Mouse (Mus musculus): Measurements from ENCODE around the gene Arsb. TPM values are rescaled to one million over a fixed set of nuclear protein-coding genes. Genes with fewer than 3 reads are reported as not detected.

Arsb gene
- polyA plus RNA-seq, 1 experiment from 2014 or later = 10.8 TPM

DNA sequence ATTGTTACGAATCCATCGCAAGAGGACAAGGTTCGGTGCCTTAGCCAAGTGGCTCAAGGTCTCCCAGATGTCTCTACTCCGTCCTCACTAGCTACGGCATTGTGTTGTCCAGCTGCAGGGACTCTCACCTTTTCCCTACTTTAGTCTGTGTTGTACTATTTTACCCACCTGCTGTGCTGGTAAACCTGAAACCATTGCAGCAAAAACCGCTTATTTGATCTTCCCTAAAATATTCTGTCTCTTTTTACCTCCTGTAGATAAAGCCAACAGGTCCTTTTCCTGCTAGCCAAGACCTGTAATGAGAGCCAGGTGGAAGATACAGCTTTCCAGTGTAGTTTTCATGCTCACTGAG is 58.8 kb downstream of the Arsb start:
- WGBS = 93% methylated on average over 6 of the region's 6 CpGs
- Histone ChIP-seq H3K4me1 (ENCODE audit: control insufficient read depth, insufficient read depth, low read length) (no peaks in the 10 kb centered on the region), H3K9me3 (ENCODE audit: control insufficient read depth, low read length) (no peaks in the 10 kb centered on the region), H3K27ac (ENCODE audit: low read depth, low read length) (no peak overlapping the region), H3K4me2 (no peak overlapping the region), H3K4me3 (ENCODE audit: low read depth, low read length) (no peak overlapping the region), H3K9ac (ENCODE audit: low read length) (no peak overlapping the region), H3K36me3 (ENCODE audit: control insufficient read depth, insufficient read depth, low read length) (no peaks in the 10 kb centered on the region), H3K27me3 (ENCODE audit: control insufficient read depth, insufficient read depth, low read length) (no peaks in the 10 kb centered on the region)
- DNase-seq (ENCODE audit: low spot score, missing footprints) (peak; percentile 81), ATAC-seq (ENCODE audit: low FRiP score) (no peak)

DNA sequence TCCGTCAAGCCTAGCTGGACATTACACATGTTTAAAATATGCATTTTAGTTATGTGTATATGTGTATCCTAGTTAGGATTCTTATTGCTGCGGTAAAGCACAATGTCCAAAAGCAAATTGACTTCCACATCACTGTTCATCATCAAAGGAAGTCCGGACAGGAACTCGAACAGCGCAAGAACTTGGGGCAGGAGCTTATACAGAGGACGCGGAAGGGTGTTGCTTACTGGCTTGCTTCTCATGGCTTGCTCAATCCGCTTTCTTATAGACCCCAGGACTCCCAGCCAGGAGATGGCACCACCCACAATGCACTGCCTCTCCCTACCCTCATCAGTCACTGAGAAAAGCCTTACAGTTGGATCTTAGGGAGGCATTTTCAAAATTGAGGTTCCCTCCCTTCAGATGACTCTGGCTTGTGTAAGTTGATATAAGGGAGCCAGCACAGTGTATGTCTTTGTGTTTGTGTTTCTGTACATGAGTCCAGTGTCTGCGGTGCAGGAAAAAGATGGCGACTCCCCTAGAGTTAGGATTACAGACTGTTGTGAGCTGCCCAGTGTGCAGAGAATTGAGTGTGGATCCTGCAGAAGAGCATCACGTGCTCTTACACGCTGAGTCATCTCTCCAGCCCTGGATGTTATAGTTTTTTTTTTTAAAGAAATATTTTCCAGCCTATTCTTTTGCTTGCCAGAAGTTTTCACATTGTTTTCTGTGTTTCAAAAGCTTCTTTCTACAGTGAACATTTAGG is 66.2 kb downstream of the Arsb start:
- ATAC-seq (ENCODE audit: low FRiP score) (no peak), DNase-seq (ENCODE audit: low spot score, missing footprints) (no peak)
- Histone ChIP-seq H3K9me3 (ENCODE audit: control insufficient read depth, low read length) (no peaks in the 10 kb centered on the region), H3K27me3 (ENCODE audit: control insufficient read depth, insufficient read depth, low read length) (no peaks in the 10 kb centered on the region), H3K4me2 (no peak overlapping the region), H3K4me1 (ENCODE audit: control insufficient read depth, insufficient read depth, low read length) (peaks cover 21% of the 10 kb centered on the region), H3K36me3 (ENCODE audit: control insufficient read depth, insufficient read depth, low read length) (no peaks in the 10 kb centered on the region), H3K9ac (ENCODE audit: low read length) (no peak overlapping the region), H3K27ac (ENCODE audit: low read depth, low read length) (no peak overlapping the region), H3K4me3 (ENCODE audit: low read depth, low read length) (no peak overlapping the region)
- 88% methylated on average over 12 of the region's 12 CpGs for WGBS

DNA sequence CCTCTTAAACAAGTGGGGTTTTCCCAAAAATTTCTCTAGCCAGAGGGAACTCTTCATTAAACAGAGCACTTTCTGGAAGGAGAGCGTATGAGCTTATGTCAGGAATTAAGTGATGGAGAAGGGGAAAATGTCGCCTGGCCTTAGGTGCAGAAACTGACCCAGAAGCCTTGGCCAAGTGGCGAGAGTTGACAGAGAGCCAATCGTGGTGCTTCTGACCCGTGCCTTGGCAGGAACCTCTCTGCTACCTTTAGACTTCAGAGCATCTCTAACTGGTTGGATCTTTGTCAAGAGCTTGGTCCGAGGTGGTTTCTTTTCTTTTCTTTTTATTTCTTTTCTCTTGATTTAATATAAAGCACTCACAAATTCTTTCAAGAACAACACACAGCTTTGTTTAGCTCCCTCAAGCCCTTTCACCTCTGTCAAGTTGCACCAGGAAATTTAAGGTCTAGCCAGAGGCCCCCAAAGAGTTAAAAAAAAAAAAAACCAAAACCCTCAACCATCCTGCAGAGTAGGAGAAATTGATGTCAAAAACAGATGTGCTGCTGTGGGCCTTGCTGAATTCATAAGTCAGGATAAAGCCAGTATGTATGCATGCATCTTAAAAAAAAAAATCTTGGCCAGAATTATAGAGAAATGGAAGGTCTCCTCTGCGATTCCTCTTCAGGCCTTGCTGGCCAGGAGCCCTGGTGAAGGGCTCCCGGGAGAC is 67.2 kb downstream of the Arsb start:
- Histone ChIP-seq H3K4me2 (no peak overlapping the region), H3K9ac (ENCODE audit: low read length) (no peak overlapping the region; the same call in 1 of the 2 replicates), H3K27me3 (ENCODE audit: control insufficient read depth, insufficient read depth, low read length) (no peaks in the 10 kb centered on the region), H3K4me3 (ENCODE audit: low read depth, low read length) (no peak overlapping the region), H3K36me3 (ENCODE audit: control insufficient read depth, insufficient read depth, low read length) (no peaks in the 10 kb centered on the region), H3K27ac (ENCODE audit: low read depth, low read length) (peak overlapping the region; percentile 90), H3K9me3 (ENCODE audit: control insufficient read depth, low read length) (no peaks in the 10 kb centered on the region), H3K4me1 (ENCODE audit: control insufficient read depth, insufficient read depth, low read length) (peaks cover 21% of the 10 kb centered on the region)
- DNase-seq (ENCODE audit: low spot score, missing footprints) (no peak), ATAC-seq (ENCODE audit: low FRiP score) (peak; percentile 17; the same call in 1 of the 2 replicates)
- 58% methylated on average over 8 of the region's 8 CpGs for WGBS

DNA sequence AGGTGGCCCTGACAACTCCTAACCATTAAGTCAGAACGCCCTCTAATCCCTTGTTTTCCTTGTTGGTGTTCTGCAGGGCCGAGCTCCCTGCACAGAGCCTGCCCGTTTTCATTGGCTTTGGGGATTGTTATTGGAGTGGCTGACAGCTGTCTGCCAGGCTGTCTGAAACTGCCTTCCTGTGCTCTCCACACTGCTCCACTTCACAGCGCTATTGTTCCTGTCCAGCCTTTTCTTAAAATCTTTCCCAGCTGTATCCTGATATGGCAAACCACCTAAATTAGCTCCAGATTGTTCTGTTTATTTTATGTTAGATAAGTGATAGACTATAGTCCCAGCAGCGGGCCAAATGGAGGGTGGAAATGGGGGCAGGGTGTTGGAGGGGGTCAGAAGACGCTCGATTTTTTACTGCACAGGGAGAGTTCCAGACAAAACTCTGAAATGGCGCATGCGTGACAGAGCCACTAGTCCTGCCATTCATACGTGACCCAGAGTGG is 67.8 kb downstream of the Arsb start:
- Histone ChIP-seq H3K27ac (ENCODE audit: low read depth, low read length) (peak overlapping the region; percentile 90), H3K36me3 (ENCODE audit: control insufficient read depth, insufficient read depth, low read length) (no peaks in the 10 kb centered on the region), H3K9me3 (ENCODE audit: control insufficient read depth, low read length) (no peaks in the 10 kb centered on the region), H3K9ac (ENCODE audit: low read length) (no peak overlapping the region; the same call in 1 of the 2 replicates), H3K4me3 (ENCODE audit: low read depth, low read length) (no peak overlapping the region), H3K27me3 (ENCODE audit: control insufficient read depth, insufficient read depth, low read length) (no peaks in the 10 kb centered on the region), H3K4me2 (peak overlapping the region; percentile 3; the same call in 1 of the 2 replicates), H3K4me1 (ENCODE audit: control insufficient read depth, insufficient read depth, low read length) (peaks cover 21% of the 10 kb centered on the region)
- WGBS = 29% methylated on average over 10 of the region's 10 CpGs
- peak; percentile 95 for ATAC-seq (ENCODE audit: low FRiP score)
- DNase-seq (ENCODE audit: low spot score, missing footprints) = peak; percentile 91

DNA sequence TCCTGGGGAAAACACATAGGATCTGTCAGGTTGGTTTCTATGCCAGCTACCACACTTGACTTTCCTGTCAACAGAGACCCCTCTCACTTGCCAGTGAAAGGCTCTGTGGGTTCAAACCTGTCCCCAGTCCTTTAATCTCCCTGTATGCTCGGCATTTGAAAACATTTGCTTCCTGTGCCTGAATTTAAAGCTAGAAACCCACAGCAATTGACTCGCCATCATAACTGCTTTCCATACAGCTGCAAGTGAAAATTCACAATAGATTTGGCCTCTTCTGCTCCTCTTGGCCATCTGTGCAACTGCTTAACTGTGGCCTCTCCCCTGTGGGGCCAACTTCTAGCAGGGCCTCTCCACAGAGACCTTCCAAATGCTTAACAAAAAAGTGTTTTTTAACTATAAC is 68.3 kb downstream of the Arsb start:
- DNase-seq (ENCODE audit: low spot score, missing footprints) (peak; percentile 89), ATAC-seq (ENCODE audit: low FRiP score) (0 out of 2 replicates have a peak, but pooled peaks have one; percentile 47)
- no peaks in the 10 kb centered on the region for H3K36me3 ChIP-seq (ENCODE audit: control insufficient read depth, insufficient read depth, low read length)
- peak overlapping the region; percentile 90 for H3K27ac ChIP-seq (ENCODE audit: low read depth, low read length)
- 29% methylated on average over 2 of the region's 2 CpGs for WGBS
- H3K9ac ChIP-seq (ENCODE audit: low read length) = no peak overlapping the region
- no peaks in the 10 kb centered on the region for H3K27me3 ChIP-seq (ENCODE audit: control insufficient read depth, insufficient read depth, low read length)
- no peak overlapping the region for H3K4me2 ChIP-seq
- H3K4me1 ChIP-seq (ENCODE audit: control insufficient read depth, insufficient read depth, low read length) = peaks cover 21% of the 10 kb centered on the region
- H3K4me3 ChIP-seq (ENCODE audit: low read depth, low read length) = no peak overlapping the region
- H3K9me3 ChIP-seq (ENCODE audit: control insufficient read depth, low read length) = no peaks in the 10 kb centered on the region

DNA sequence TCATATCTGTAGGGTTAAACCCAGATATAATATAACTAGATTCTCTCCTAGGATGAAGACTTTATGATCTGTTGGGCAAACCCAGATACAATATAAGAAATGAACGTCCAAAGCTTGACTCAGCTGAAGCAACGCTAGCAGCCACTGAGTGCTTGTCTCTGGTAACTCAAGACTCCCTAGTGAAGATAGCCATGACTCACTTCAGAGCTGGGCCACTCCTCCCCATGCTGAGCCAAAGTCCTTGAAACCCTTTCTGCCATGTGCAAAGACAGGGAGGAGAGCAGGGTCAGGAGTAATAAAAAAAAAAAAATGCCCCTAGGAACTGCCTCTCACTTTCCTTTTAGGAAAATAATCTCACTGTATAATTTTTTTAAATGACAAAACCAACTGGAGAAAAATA is 68.7 kb downstream of the Arsb start:
- H3K27ac ChIP-seq (ENCODE audit: low read depth, low read length) = peak overlapping the region; percentile 90
- H3K9ac ChIP-seq (ENCODE audit: low read length) = no peak overlapping the region
- no peaks in the 10 kb centered on the region for H3K27me3 ChIP-seq (ENCODE audit: control insufficient read depth, insufficient read depth, low read length)
- DNase-seq (ENCODE audit: low spot score, missing footprints) (no peak), ATAC-seq (ENCODE audit: low FRiP score) (no peak)
- no peak overlapping the region for H3K4me2 ChIP-seq
- WGBS = 77% methylated on average over 2 of the region's 2 CpGs
- no peaks in the 10 kb centered on the region for H3K36me3 ChIP-seq (ENCODE audit: control insufficient read depth, insufficient read depth, low read length)
- H3K4me1 ChIP-seq (ENCODE audit: control insufficient read depth, insufficient read depth, low read length) = peaks cover 21% of the 10 kb centered on the region
- H3K4me3 ChIP-seq (ENCODE audit: low read depth, low read length) = no peak overlapping the region
- H3K9me3 ChIP-seq (ENCODE audit: control insufficient read depth, low read length) = no peaks in the 10 kb centered on the region

DNA sequence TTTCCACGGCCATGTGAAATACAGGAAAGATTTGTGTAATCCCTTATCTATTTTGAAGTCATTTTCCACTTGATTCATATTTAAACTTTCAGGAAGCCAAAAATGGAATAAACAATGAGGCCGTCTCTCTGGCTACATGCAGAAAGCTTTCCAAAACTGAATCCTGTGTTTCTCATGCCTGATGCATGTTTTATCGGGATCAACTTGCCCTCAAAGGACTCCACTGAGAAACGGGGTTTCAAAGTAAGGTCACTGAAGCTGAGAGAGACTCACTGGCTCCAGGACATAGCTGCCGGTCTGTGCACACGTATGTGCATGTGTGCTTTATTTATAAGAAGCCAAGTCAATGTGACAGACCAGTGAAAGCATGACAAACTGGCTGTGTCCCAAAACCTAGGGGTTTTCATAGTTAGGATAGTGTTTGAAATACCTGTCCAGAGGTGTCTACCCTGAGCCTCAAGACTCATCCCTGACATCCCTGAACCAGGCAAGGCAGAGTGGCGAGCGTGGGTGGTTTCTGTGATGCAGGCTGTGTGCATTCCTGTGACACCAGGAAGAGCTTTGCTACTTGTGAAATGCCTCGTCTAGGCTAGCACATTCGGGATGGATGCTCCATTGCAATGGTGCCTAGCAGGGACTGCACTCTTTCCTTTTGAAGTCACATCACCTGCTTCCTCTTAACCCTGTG is 75.5 kb downstream of the Arsb start:
- Histone ChIP-seq H3K36me3 (ENCODE audit: control insufficient read depth, insufficient read depth, low read length) (no peaks in the 10 kb centered on the region), H3K27ac (ENCODE audit: low read depth, low read length) (no peak overlapping the region), H3K4me1 (ENCODE audit: control insufficient read depth, insufficient read depth, low read length) (peaks cover 1% of the 10 kb centered on the region; the same call in 1 of the 2 replicates), H3K9ac (ENCODE audit: low read length) (no peak overlapping the region), H3K4me2 (no peak overlapping the region), H3K9me3 (ENCODE audit: control insufficient read depth, low read length) (no peaks in the 10 kb centered on the region), H3K4me3 (ENCODE audit: low read depth, low read length) (no peak overlapping the region), H3K27me3 (ENCODE audit: control insufficient read depth, insufficient read depth, low read length) (no peaks in the 10 kb centered on the region)
- 86% methylated on average over 10 of the region's 10 CpGs for WGBS
- DNase-seq (ENCODE audit: low spot score, missing footprints) (no peak), ATAC-seq (ENCODE audit: low FRiP score) (no peak)

DNA sequence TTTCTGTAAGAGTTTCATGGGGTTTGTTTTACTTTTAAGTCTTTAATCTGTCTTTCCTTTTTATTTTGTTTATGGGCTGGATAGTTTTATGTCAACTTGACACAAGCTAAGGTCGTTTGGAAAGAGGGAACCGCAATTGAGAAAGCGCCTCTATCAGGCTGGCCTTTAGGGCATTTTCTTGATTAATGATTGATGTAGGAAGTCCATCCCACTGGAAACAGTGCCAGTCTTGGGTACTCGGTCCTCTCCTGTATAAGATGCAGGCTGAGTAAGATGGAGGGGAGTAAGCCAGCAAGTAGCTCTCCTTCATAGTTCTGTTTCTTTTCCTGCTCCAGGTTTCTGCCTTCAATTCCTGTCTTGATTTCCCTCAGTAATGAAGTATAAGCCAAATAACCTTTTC is 76.2 kb downstream of the Arsb start:
- Histone ChIP-seq H3K9ac (ENCODE audit: low read length) (no peak overlapping the region), H3K36me3 (ENCODE audit: control insufficient read depth, insufficient read depth, low read length) (no peaks in the 10 kb centered on the region), H3K4me3 (ENCODE audit: low read depth, low read length) (no peak overlapping the region), H3K9me3 (ENCODE audit: control insufficient read depth, low read length) (no peaks in the 10 kb centered on the region), H3K4me1 (ENCODE audit: control insufficient read depth, insufficient read depth, low read length) (peaks cover 3% of the 10 kb centered on the region; the same call in 1 of the 2 replicates), H3K27me3 (ENCODE audit: control insufficient read depth, insufficient read depth, low read length) (no peaks in the 10 kb centered on the region), H3K4me2 (no peak overlapping the region), H3K27ac (ENCODE audit: low read depth, low read length) (no peak overlapping the region)
- DNase-seq (ENCODE audit: low spot score, missing footprints) (no peak), ATAC-seq (ENCODE audit: low FRiP score) (no peak)
- 84% methylated on average over 4 of the region's 4 CpGs for WGBS

DNA sequence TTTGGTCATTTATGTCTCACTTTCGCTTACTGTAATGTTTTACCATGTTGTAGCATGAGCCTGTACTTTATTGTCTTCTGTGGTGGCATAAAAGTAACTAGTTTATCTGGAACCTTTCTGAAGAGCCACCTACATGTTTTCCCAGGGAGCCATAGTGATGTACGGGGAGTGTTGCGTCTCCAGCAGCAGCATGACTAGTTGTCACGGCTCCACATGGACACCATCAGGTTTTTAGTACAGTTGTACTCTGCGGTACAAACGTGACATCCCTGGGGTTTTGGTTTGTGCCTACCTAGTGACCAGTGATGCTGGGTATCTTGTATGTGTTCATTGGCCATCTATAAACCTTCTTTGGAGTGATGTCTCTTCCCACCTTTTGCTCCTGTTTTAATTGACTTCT is 77.2 kb downstream of the Arsb start:
- ATAC-seq (ENCODE audit: low FRiP score) (no peak), DNase-seq (ENCODE audit: low spot score, missing footprints) (no peak)
- Histone ChIP-seq H3K4me3 (ENCODE audit: low read depth, low read length) (no peak overlapping the region), H3K9ac (ENCODE audit: low read length) (no peak overlapping the region), H3K9me3 (ENCODE audit: control insufficient read depth, low read length) (no peaks in the 10 kb centered on the region), H3K4me1 (ENCODE audit: control insufficient read depth, insufficient read depth, low read length) (peaks cover 3% of the 10 kb centered on the region; the same call in 1 of the 2 replicates), H3K36me3 (ENCODE audit: control insufficient read depth, insufficient read depth, low read length) (no peaks in the 10 kb centered on the region), H3K27ac (ENCODE audit: low read depth, low read length) (no peak overlapping the region), H3K4me2 (no peak overlapping the region), H3K27me3 (ENCODE audit: control insufficient read depth, insufficient read depth, low read length) (no peaks in the 10 kb centered on the region)
- WGBS = 86% methylated on average over 6 of the region's 6 CpGs
